In the genomic region with DNA sequence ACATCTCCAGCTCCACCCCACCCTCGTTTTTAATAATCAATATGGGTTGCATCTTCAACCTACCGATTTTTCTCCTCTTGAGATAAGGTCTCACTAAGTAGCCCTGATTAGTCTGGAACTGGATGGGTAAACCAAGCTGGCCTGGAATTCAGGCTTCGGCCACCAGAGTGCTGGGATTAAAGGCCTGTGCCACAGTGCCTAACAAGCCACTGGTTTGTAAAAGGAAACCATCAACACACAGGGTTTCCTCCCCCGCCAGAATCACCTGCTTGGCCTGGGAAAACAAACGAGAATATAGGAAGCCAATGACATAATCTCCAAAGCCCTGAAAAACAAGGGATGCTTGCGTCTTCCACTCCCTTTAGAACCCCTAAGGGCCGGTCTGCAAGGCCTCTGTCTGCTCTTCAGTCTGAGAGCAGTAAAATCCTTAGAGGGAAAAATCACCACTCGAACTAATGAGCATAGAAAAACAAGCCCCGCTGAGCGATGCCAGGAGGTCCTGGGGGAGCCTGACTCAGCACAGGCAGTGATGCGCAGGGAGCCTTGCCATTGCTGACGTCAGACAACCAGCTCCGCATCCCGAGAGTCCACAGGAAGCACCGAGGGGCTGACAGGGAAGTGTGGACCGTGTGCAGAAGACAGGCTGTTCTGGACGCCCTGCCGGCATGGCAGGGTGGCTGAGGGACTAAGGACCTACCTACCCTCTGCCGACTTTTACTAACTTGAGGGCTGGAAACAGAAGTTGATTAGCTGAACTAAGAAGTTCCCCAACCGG, we compare ENCODE assay signal across 9 mouse cellular contexts. TPM values are rescaled to one million over a fixed set of nuclear protein-coding genes. Genes with fewer than 3 reads are reported as not detected.
DNase-seq lines count a peak whose midpoint lies in the region; ATAC-seq and TF ChIP-seq lines count a peak whose summit lies in the region.
"Had no signal": no experiment of that assay in that cellular context is flagged by ENCODE, and none has a peak within 500 bp of the region (broad histone marks: within the 10 kb centered on the region; RNA-seq: fewer than 3 reads in every experiment).

No protein-coding gene starts in this region.

- peak; percentile 53 for DNase-seq in right cerebral cortex, adult 18-20 months
- DNase-seq in right cerebral cortex, postnatal 25 days, result no peak
- peak; percentile 60 for DNase-seq in embryonic facial prominence, embryonic 10.5 days (ENCODE audit: low spot score)
- peak; percentile 90 to 92 for DNase-seq in heart, adult 18-20 months
- peak; percentile 70 for DNase-seq in midbrain, embryonic 14.5 days
- DNase-seq in stomach, postnatal 0 days (ENCODE audit: low spot score), result peak; percentile 68

- TF ChIP-seq EP300 in stomach, postnatal 0 days (optimal IDR thresholded peaks at IDR 0.05), result no peak

- 16% methylated on average over 20 of the region's 20 CpGs for WGBS in embryonic facial prominence, embryonic 10.5 days
- 43% methylated on average over 20 of the region's 20 CpGs for WGBS in intestine, postnatal 0 days
- 15% methylated on average over 20 of the region's 20 CpGs for WGBS in limb, embryonic 12.5 days
- 19% methylated on average over 20 of the region's 20 CpGs for WGBS in midbrain, embryonic 14.5 days
- WGBS in stomach, postnatal 0 days, result 33% methylated on average over 20 of the region's 20 CpGs

- H3K4me2 ChIP-seq in intestine, postnatal 0 days (replicated peaks; ENCODE audit: low read depth), result no peak overlapping the region
- H3K4me2 ChIP-seq in limb, embryonic 12.5 days, result peak overlapping the region; percentile 42
- H3K4me2 ChIP-seq in midbrain, embryonic 14.5 days (ENCODE audit: low read length), result peak overlapping the region; percentile 28; the same call in 1 of the 2 replicates
- H3K4me2 ChIP-seq in stomach, postnatal 0 days (replicated peaks; ENCODE audit: low read depth), result peak overlapping the region; percentile 8; the same call in 1 of the 2 replicates

- no peaks in the 10 kb centered on the region for H3K9me3 ChIP-seq in embryonic facial prominence, embryonic 10.5 days
- H3K9me3 ChIP-seq in intestine, postnatal 0 days (ENCODE audit: control insufficient read depth), result no peaks in the 10 kb centered on the region
- no peaks in the 10 kb centered on the region for H3K9me3 ChIP-seq in limb, embryonic 12.5 days
- no peaks in the 10 kb centered on the region for H3K9me3 ChIP-seq in midbrain, embryonic 14.5 days (ENCODE audit: control insufficient read depth, low read length)
- no peaks in the 10 kb centered on the region for H3K9me3 ChIP-seq in stomach, postnatal 0 days (ENCODE audit: control insufficient read depth, low read length)

- peak overlapping the region; percentile 37; the same call in 1 of the 2 replicates for H3K4me3 ChIP-seq in embryonic facial prominence, embryonic 10.5 days
- H3K4me3 ChIP-seq in intestine, postnatal 0 days (ENCODE audit: low read depth, low read length), result no peak overlapping the region
- 0 out of 2 replicates have a peak overlapping the region, but pooled peaks have one; percentile 4 for H3K4me3 ChIP-seq in limb, embryonic 12.5 days (replicated peaks)
- H3K4me3 ChIP-seq in midbrain, embryonic 14.5 days (replicated peaks; ENCODE audit: low read depth, low read length), result no peak overlapping the region
- H3K4me3 ChIP-seq in stomach, postnatal 0 days (ENCODE audit: low read depth, low read length), result no peak overlapping the region

- peaks cover 12% of the 10 kb centered on the region for H3K27me3 ChIP-seq in embryonic facial prominence, embryonic 10.5 days (replicated peaks; ENCODE audit: low read depth, poor library complexity, severe bottlenecking)
- no peaks in the 10 kb centered on the region for H3K27me3 ChIP-seq in intestine, postnatal 0 days (replicated peaks; ENCODE audit: control insufficient read depth, insufficient read depth, low read length)
- H3K27me3 ChIP-seq in limb, embryonic 12.5 days, result peaks cover 6% of the 10 kb centered on the region
- peaks cover 4% of the 10 kb centered on the region; the same call in 1 of the 2 replicates for H3K27me3 ChIP-seq in midbrain, embryonic 14.5 days (ENCODE audit: control insufficient read depth, insufficient read depth, low read length)
- H3K27me3 ChIP-seq in stomach, postnatal 0 days (ENCODE audit: control insufficient read depth, insufficient read depth, low read length), result no peaks in the 10 kb centered on the region
- H3K27me3 ChIP-seq: Patski had no signal

- no peak overlapping the region for H3K9ac ChIP-seq in intestine, postnatal 0 days (ENCODE audit: low read depth, low read length)
- H3K9ac ChIP-seq in limb, embryonic 12.5 days (replicated peaks), result 0 out of 2 replicates have a peak overlapping the region, but pooled peaks have one; percentile 12
- H3K9ac ChIP-seq in midbrain, embryonic 14.5 days (replicated peaks; ENCODE audit: low read length), result no peak overlapping the region; the same call in 1 of the 2 replicates
- H3K9ac ChIP-seq in stomach, postnatal 0 days (ENCODE audit: low read length), result peak overlapping the region; percentile 47; the same call in 1 of the 2 replicates

- ATAC-seq in intestine, postnatal 0 days, result peak; percentile 37; the same call in 1 of the 2 replicates
- ATAC-seq in limb, embryonic 12.5 days (ENCODE audit: insufficient number of reproducible peaks, insufficient read depth, low FRiP score, low TSS enrichment, low read depth), result no peak
- ATAC-seq in midbrain, embryonic 14.5 days (ENCODE audit: low FRiP score, low TSS enrichment), result no peak
- ATAC-seq in stomach, postnatal 0 days (ENCODE audit: low FRiP score, low TSS enrichment), result peak; percentile 66
- ATAC-seq: Patski had no signal

- TF ChIP-seq CTCF in intestine, postnatal 0 days (IDR thresholded peaks at IDR 0.05; ENCODE audit: low read depth), result 0 out of 2 replicates have a peak, but pooled peaks have one; percentile 6
- no peak for TF ChIP-seq CTCF in stomach, postnatal 0 days (IDR thresholded peaks at IDR 0.05; ENCODE audit: low read depth)

- peaks cover 24% of the 10 kb centered on the region for H3K4me1 ChIP-seq in embryonic facial prominence, embryonic 10.5 days
- no peaks in the 10 kb centered on the region; the same call in 1 of the 2 replicates for H3K4me1 ChIP-seq in intestine, postnatal 0 days (replicated peaks; ENCODE audit: control insufficient read depth, insufficient read depth, low read length)
- H3K4me1 ChIP-seq in limb, embryonic 12.5 days (replicated peaks), result peaks cover 12% of the 10 kb centered on the region
- H3K4me1 ChIP-seq in midbrain, embryonic 14.5 days (ENCODE audit: control insufficient read depth, insufficient read depth, low read length), result peaks cover 9% of the 10 kb centered on the region
- H3K4me1 ChIP-seq in stomach, postnatal 0 days (replicated peaks; ENCODE audit: control insufficient read depth, insufficient read depth), result no peaks in the 10 kb centered on the region; the same call in 1 of the 2 replicates

- H3K36me3 ChIP-seq in embryonic facial prominence, embryonic 10.5 days (replicated peaks), result no peaks in the 10 kb centered on the region
- no peaks in the 10 kb centered on the region; the same call in 1 of the 2 replicates for H3K36me3 ChIP-seq in intestine, postnatal 0 days (ENCODE audit: control insufficient read depth, insufficient read depth)
- H3K36me3 ChIP-seq in limb, embryonic 12.5 days, result 0 out of 2 replicates have a peak, but pooled peaks cover 3% of the 10 kb centered on the region
- H3K36me3 ChIP-seq in midbrain, embryonic 14.5 days (ENCODE audit: control insufficient read depth, insufficient read depth, low read length), result no peaks in the 10 kb centered on the region
- H3K36me3 ChIP-seq in stomach, postnatal 0 days (ENCODE audit: control insufficient read depth, insufficient read depth, low read length), result no peaks in the 10 kb centered on the region

- H3K27ac ChIP-seq in embryonic facial prominence, embryonic 10.5 days (replicated peaks), result 0 out of 2 replicates have a peak overlapping the region, but pooled peaks have one; percentile 30
- no peak overlapping the region for H3K27ac ChIP-seq in intestine, postnatal 0 days (ENCODE audit: low read depth, low read length)
- H3K27ac ChIP-seq in limb, embryonic 12.5 days, result peak overlapping the region; percentile 62
- no peak overlapping the region for H3K27ac ChIP-seq in midbrain, embryonic 14.5 days (replicated peaks; ENCODE audit: low read depth, low read length)
- H3K27ac ChIP-seq in stomach, postnatal 0 days (replicated peaks), result peak overlapping the region; percentile 58

RNA-seq across cellular contexts. Expression of a gene that starts 13.4 kb away (rescaled TPM):
- 7.1 and 7.2 TPM in 2 replicates for polyA plus RNA-seq in embryonic facial prominence, embryonic 10.5 days (2016; fragmentation: Nextera tagmentation; extraction: Ambion mirVana)
- total RNA-seq in heart, adult 18-20 months (2021), result 10 to 100 TPM; 12.1 to 16.3 TPM
- polyA plus RNA-seq in intestine, postnatal 0 days (2015; fragmentation: Nextera tagmentation; extraction: Ambion mirVana), result 12.3 and 14.8 TPM in 2 replicates
- polyA plus RNA-seq in limb, embryonic 12.5 days (2016; fragmentation: Nextera tagmentation; extraction: Ambion mirVana), result 10.3 and 10.7 TPM in 2 replicates
- polyA plus RNA-seq in midbrain, embryonic 14.5 days (2014; fragmentation: Nextera tagmentation; extraction: Ambion mirVana), result 12.9 and 13.7 TPM in 2 replicates
- polyA plus RNA-seq in stomach, postnatal 0 days (2015; fragmentation: Nextera tagmentation; extraction: Ambion mirVana), result 14.3 and 15.2 TPM in 2 replicates

RNA-seq across cellular contexts. Expression of a gene that starts 50.5 kb away (rescaled TPM):
- 1.7 and 2.6 TPM in 2 replicates for polyA plus RNA-seq in embryonic facial prominence, embryonic 10.5 days (2016; fragmentation: Nextera tagmentation; extraction: Ambion mirVana)
- 1,000 to 10,000 TPM in 1 of 2 experiments, 100 to 1,000 TPM in 1; 974 to 1,043 TPM for total RNA-seq in heart, adult 18-20 months (2021)
- 28.6 and 29.7 TPM in 2 replicates for polyA plus RNA-seq in intestine, postnatal 0 days (2015; fragmentation: Nextera tagmentation; extraction: Ambion mirVana)
- polyA plus RNA-seq in limb, embryonic 12.5 days (2016; fragmentation: Nextera tagmentation; extraction: Ambion mirVana), result 4.0 and 6.0 TPM in 2 replicates
- polyA plus RNA-seq in midbrain, embryonic 14.5 days (2014; fragmentation: Nextera tagmentation; extraction: Ambion mirVana), result 2.0 and 2.1 TPM in 2 replicates
- polyA plus RNA-seq in stomach, postnatal 0 days (2015; fragmentation: Nextera tagmentation; extraction: Ambion mirVana), result 25.6 and 29.8 TPM in 2 replicates

Comparison
In these comparisons a context has a peak if more than half of its experiments do, and no peak if none do; other contexts are left out.
1. H3K27ac ChIP-seq: peak in embryonic facial prominence, embryonic 10.5 days (single experiment), limb, embryonic 12.5 days (single experiment) and stomach, postnatal 0 days (single experiment); none in intestine, postnatal 0 days (single experiment) and midbrain, embryonic 14.5 days (single experiment).
2. H3K4me3 ChIP-seq: peak in embryonic facial prominence, embryonic 10.5 days (single experiment) and limb, embryonic 12.5 days (single experiment); none in intestine, postnatal 0 days (single experiment), midbrain, embryonic 14.5 days (single experiment) and stomach, postnatal 0 days (single experiment).
3. ATAC-seq: peak in intestine, postnatal 0 days (single experiment) and stomach, postnatal 0 days (single experiment); none in limb, embryonic 12.5 days (single experiment) and midbrain, embryonic 14.5 days (single experiment).
4. H3K9ac ChIP-seq: peak in limb, embryonic 12.5 days (single experiment) and stomach, postnatal 0 days (single experiment); none in intestine, postnatal 0 days (single experiment) and midbrain, embryonic 14.5 days (single experiment).